Mouse (Mus musculus): ENCODE results near the gene Gm8994.

DNA sequence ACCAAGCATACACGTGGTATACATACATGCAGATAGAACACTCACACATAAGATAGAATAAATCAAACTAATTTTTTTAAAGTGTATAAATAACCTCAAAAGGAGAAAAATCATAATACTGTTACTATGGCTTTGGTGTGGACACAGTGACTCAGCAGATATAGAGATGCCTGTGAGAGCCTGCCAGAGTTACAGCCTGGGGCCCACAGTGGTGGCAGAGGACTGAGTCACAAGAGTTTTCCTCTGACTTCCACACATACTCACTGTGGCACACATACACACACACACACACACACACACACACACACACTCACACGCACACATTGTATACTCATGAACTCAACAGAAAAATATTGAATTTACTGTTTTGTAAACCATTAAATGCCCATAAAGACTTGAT, 17.9 kb upstream of the Gm8994 start:
- TF ChIP-seq GATA1 (IDR thresholded peaks at IDR 0.05; ENCODE audit: borderline replicate concordance, low read length) (no peak), FLI1 (IDR thresholded peaks at IDR 0.05; ENCODE audit: low read length) (no peak)
